Mouse (Mus musculus): Measurements from ENCODE around the gene Hist2h2ab. TPM values are rescaled to one million over a fixed set of nuclear protein-coding genes. Genes with fewer than 3 reads are reported as not detected.
"Not testable (repeated sequence)": the region's sequence is repeated elsewhere in the genome, so short reads cannot be mapped to it uniquely, and the experiment has no call there.

The Hist2h2ab gene
- polyA plus RNA-seq, 1 experiment: 0.74 TPM

DNA sequence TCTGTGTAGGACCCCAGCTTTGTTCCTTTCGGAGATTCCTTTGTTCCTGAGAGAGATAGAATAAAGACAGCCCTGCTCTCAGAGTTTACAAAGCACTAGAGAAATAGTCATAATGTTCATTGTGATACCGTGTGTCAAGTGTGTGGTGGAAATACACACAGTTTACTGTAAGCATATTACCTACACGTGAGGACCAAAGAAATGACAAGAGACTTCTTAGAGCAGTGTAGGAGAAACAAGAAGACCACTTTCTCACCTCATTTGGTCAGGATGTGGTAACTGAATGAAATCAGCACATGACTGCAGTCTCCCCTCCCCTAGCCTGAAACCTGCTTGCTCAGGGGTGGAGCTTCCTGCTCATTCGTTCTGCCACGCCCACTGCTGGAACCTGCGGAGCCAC, 21.5 kb upstream of the Hist2h2ab start:
- no peak for DNase-seq (ENCODE audit: low spot score)

DNA sequence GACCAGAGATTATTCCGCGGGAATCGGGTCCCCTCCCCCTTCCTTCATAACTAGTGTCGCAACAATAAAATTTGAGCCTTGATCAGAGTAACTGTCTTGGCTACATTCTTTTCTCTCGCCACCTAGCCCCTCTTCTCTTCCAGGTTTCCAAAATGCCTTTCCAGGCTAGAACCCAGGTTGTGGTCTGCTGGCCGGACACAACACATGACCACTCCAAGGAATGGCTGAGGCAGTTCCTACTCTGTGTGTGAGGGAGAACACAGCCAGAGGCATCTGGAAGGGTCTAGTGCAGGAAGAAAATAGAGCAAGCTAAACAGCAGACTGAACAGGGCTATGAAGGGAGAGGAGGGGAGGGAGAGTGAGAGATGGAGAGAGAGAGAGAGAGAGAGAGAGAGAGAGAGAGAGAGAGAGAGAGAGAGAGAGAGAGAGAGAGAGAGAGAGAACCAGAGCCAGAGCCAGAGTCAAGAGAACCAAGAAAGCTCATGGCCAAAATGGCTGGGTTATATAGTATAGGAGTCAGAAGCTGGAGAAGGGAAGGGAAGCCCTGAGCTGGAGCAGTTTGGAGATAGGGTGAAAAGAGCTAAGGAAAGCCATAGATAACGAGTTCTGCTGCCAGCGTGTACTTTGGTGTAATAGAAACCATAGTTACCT, 20.9 kb upstream of the Hist2h2ab start:
- DNase-seq (ENCODE audit: low spot score): not testable (repeated sequence)

DNA sequence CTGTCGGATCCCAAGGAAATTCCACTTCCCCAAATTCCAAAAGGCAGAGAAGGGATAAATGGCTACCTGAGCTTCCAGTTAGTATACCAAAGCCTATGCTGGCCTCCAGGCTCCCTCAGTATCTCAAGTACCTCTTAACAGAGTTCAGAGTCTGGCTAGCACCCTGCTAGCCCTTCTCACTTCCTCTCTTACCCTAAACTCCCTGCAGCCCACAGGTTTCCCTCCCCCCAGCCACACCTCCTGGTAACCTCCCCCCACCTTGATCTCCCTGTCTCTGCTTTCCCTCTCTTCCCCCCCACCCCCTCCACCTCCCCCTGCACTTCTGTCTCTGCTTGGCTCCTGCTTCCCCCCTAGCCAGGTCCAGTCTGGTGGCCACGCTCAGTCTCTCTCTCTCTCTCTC, 19.9 kb upstream of the Hist2h2ab start:
- no peak for DNase-seq (ENCODE audit: low spot score)

DNA sequence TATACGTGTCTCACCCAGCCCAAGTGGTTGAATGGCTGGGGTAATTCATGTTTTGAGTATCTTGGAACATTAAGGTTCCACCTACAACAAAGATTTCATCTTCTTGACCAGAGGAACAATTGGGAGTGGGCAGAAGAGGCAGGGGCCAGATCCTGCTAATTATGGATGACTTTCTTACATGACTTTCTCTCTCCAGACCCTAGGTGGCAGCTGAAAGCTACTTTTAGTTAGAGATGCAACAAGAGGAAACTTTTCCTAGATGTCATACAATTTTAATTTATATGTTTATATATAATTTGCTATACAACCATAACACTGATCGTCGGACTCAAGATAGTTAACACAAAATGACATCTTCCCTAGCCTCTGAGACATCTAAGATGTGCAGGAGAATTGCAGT, 11.8 kb upstream of the Hist2h2ab start:
- DNase-seq (ENCODE audit: low spot score): no peak

DNA sequence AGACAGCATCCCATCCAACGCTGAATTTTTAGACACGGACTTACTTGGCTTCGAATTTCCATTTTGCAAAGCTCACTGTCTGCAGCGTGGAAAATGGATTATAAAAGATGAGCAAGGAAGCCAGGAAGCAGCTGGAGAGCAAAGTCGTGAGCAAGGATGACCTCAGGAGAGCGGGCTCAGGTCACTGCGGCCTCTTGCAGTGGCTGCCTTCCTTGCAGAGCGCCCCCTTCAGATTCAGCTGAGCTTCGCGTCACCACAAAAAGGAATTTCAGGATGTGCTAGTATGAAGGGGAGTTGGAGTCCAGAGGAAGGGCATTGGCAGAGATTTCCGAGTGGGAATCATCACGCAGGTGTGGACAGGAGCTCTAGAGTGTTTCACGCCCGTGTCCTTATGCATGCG, 10.4 kb upstream of the Hist2h2ab start:
- no peak for DNase-seq (ENCODE audit: low spot score)

DNA sequence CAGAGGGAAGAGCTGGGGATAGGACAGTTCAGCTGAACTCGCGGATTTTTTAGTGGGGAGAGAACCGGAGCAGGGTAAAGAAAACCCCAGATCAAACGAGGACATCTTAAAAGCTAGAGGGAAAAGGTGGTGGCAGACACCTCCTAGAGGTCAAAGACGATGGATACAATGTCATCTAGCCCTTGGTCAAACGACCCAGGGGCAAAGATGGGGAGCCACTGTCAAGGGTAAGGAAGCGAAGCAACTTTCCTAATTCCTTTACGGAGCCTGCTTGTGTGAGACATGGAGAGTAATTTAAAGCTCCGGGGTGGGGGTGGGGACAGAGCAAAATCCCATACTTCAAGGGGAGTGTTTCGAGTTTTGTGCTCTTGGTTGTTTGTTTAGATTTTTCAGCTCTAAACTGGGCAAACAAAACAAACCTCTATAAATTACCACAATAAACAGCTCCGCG, 449 bp upstream of the Hist2h2ab start:
- no peak for DNase-seq (ENCODE audit: low spot score)

DNA sequence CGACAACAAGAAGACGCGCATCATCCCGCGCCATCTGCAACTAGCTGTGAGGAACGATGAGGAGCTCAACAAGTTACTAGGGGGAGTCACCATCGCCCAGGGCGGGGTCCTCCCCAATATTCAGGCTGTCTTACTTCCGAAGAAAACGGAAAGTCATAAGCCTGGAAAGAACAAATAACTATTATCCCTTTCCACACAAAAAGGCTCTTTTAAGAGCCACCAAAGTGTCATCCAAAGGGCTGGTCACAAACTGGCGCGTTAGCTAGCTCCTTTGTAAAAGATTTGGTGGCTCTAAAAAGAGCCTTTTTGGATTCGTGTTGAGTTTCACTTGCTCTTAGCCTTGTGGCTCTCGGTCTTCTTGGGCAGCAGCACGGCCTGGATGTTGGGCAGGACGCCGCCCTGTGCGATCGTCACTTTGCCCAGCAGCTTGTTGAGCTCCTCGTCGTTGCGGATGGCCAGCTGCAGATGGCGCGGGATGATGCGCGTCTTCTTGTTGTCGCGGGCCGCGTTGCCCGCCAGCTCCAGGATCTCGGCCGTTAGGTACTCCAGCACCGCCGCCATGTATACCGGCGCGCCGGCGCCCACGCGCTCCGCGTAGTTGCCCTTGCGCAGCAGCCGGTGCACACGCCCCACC, 583 bp downstream of the Hist2h2ab start:
- peak; percentile 67 for DNase-seq (ENCODE audit: low spot score)

DNA sequence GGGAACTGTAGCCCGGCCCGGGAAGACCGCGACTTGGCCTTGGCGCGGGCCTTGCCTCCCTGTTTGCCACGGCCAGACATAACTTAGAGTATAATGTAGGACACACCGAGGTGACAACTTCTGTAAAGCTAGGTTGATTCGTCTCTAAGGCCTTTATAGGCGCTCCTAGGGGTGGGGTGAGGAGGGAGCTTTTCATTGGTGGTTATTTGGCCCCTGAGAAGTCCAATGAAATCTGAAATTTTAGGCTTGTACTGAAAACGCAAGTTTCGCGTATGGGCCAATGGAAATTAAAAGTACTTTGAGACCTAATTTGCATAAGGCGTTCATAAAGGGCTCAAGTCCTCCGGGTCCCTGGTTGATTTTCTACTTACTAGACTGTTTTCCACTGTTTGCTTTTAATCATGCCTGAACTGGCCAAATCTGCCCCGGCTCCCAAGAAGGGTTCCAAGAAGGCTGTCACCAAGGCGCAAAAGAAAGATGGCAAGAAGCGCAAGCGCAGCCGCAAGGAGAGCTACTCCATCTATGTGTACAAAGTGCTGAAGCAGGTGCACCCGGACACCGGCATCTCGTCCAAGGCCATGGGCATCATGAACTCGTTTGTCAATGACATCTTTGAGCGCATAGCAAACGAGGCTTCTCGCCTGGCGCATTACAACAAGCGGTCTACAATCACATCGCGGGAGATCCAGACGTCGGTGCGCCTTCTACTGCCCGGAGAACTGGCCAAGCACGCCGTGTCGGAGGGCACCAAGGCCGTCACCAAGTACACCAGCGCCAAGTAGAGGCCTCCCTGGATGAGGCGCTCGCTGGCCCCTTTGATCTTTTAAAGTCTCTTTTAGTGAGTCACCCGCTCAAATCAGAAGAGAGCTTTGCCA, 1.3 kb downstream of the Hist2h2ab start, which contains the start of the genes Hist2h2ac and Hist2h2be:
TSS of gene Hist2h2ac (minus strand) at position 116 of the 875 bp plus-strand sequence.
TSS of gene Hist2h2be (plus strand) at position 355 of the 875 bp plus-strand sequence.
- DNase-seq (ENCODE audit: low spot score): peak; percentile 72

DNA sequence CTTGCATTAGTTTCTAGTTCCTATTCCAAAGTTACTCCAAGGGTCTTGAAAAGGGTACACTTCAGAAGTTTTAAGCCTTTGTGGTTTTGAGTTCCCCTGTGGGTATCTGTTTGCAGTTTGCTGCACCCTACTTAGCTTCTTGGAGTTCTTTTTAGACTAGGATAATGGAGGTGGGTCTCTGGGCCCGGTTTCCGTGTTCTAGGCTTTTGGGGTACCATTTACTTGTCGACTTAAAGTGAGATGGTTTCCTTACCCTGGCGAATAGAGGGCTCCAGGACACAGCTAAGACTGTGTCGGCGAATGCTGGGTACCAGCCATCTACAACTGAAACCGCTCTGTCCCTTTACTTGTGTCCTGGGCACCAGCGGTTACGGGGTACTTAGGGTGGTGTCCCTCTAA, 2.0 kb downstream of the Hist2h2ab start:
- no peak for DNase-seq (ENCODE audit: low spot score)

DNA sequence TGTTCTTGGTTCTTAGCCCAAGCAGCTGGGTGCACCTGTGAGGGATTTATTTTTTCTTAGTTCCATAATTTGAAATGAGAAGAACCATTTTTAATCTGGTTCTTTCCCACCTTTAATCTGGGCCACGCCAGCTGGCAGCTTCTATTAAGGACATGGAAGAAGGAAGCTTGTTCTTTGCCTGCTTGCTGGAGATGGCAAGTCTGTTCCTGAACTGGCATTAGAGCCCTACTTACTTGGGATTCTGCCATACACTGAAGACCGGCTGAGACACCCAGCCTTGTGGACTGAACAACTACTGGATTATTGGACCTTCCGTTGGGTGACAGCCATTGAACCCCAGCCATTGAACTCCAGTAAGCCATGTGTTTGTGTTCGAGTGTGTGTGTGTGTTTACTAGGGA, 3.1 kb downstream of the Hist2h2ab start:
- no peak for DNase-seq (ENCODE audit: low spot score)

DNA sequence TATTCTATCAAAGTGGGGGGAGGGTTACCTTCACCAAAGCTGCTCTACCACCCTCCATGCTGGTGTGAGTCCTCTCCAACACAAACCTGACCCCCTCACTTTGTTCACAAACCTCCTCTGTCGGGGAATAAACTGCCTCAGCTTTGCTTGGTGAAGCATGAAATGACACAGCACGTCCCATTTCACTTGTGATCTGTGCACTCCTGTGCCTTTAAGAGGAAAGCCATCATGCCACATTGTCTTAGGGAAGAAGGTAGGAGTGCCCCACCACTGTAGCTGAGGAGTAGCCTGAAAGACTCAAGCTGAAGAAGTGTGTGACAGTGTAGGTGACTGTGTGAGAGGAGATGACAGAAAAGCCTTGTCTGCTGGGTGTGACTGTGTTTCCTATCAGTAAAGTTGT, 5.8 kb downstream of the Hist2h2ab start:
- no peak for DNase-seq (ENCODE audit: low spot score)

DNA sequence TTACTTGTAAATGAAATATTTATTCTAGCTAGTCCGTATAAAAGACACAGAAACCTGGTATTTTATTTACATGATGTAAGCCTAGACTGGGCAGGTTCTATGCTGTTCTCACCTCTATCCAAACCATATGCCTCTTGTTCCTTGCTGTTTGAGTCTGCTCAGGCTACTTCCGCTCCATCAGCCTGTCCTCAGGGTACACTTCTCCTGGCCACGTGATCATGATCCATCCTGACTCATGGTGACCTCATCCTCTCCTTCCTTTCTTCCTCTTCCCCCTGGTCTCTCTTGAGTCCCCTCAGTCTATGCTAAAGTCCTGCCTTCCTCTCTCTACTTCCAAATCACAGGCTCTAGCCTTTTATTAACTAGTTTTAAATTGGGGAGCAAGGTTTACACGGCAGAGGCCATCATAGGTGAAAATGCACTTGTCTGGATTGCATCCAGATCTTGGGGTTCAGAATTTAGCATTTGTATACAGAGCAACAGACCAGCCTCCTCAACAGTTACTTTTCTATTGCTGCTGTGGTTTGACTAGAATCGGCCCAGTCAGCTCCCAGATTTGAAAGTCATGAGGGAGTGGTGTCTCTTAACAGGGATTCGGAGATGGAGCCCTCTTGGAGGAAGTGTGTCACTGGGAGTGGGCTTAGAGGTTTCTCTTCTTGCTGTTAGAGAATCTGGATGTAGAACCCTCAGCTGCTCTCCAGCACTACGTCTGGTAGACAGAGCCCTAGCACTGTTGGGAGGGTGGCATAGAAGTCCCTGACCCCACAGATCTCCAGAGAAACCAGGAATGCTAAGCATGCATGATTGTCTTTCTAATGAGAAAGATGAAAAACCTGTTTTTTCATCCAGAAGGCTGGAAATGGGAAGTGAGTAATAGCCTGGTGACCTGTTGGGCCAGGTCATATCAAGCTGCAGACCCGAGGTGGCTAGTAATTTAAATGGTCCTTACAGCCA, 7.3 kb downstream of the Hist2h2ab start:
- DNase-seq (ENCODE audit: low spot score): no peak

DNA sequence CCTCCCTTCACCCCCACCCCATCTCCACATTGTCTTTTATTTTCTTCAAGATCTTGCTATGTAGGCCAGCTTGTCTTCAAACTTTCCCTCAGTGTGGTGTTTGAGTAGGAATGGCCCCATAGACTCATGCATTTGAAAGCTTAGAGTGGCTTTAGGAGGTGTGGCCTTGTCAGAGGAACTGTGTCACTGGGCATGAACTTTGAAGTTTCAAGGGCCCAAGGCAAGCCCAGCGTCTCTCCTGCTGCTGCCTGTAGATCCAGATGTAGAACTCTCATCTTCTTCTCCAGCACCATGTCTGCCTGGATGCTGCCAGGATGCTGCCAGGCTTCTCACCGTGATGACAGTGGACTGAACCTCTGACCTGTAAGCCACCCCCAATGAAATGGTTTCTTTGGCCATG, 9.2 kb downstream of the Hist2h2ab start:
- DNase-seq (ENCODE audit: low spot score): no peak

DNA sequence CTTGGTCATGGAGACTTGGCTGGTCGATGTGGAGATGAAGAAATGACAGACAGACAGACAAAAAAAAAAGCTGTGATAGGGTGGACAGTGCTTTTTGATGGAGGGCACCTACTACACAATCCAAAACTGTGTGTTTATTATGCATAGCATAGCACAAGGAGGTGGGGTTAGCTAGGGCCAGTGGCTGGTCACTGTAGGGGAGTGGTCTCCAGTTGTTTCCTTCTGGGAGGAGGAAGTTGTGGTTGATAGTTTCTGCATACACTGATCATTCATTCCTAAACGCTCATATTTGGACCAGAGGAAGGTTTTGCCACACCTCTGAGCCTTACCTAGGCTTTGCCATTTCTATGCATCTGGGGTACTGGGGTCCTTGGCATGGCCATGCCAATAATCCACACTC, 10.7 kb downstream of the Hist2h2ab start:
- no peak for DNase-seq (ENCODE audit: low spot score)

DNA sequence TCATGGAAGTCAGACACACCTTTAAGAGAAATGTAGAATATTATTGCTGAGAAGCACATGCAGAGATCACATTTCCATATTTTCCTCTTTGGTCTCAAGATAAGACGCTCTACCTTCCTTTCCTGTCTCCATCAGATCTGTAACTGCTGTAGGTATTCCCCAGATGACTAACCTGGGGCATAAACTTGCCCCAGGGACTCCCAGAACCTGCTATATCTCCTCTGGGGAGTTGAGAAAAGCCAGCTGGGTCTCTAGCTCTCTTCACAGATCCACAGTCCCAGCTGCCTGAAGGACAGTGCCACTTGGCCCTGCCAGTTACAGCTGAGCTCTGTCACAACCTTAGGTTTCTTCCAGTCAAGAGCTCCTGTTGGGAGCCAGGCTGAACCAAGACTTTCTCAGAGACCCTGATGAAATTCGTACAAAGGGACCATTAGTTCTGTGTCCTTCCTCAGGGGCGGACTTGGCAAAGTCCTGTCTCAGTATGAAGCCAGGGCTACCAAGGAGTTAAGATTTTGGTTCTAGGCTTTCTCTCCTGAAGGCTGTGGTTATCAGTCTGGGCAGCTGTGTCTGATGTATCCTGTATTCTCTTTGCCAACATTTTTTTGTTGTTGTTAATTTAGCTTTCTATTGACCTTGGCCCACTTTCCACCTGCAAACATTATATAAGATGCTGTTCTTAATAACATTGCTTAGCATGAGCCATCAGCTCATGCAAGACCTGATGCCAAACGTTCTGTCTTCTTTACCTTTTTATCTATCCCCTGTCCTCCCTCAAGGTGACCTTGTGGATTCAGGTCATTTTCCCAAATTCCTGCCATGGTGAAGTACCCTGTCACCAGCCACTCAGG, 11.5 kb downstream of the Hist2h2ab start:
- no peak for DNase-seq (ENCODE audit: low spot score)

DNA sequence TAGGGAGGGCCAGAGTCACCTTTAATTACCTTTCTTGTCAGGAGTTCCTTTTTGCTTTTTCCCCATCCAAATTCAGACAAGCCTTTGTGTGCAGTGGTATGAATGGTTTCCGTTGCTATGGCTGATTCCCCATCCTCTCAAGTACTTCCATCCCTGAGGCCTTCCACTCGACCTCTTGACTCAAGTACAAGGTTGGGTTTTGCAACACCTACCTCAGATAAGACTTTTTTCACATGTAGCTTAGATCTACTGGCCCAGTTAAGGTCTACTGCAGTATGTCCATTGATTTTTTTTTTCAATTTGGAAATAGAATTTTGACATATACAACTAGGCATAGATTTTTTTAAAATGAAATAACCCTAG, 12.1 kb downstream of the Hist2h2ab start:
- no peak for DNase-seq (ENCODE audit: low spot score)

DNA sequence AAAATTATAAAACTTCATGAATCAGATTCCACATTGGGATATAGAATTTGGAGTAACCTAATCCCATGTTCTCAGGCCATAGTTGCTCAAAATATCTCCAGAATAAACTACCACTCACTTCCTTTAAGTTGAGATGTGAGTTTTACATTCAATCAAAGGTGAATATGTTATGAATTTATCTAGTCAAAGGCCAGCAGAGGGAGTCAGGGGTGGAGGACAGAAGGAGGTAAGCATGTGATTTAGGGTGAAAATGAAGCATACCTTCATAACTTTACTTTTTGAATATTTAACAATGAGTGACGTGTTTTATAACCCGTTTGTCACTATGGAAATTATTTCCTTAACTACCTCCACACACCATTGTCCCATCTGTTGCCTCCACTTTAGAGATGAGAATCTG, 15.2 kb downstream of the Hist2h2ab start:
- DNase-seq (ENCODE audit: low spot score): no peak

DNA sequence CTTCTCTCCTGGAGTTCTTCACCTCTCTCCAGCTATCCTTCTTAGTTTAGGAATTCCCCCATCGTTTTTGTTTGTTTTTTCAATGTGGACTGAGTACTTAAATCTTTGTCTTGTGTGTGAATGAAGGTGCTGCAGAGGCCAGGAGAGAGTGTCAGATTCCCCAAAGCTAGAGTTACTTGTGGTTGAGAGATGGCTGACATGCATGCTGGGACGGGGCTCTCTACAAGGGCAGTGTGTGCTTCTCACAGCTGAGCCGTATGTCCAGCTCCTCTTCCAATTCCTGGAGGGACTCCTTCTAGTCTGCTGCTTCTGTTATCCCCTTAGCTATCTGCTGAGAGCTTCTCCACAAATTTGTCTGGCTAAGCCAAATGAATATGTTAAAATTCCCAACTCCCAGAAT, 16.2 kb downstream of the Hist2h2ab start:
- DNase-seq (ENCODE audit: low spot score): no peak

DNA sequence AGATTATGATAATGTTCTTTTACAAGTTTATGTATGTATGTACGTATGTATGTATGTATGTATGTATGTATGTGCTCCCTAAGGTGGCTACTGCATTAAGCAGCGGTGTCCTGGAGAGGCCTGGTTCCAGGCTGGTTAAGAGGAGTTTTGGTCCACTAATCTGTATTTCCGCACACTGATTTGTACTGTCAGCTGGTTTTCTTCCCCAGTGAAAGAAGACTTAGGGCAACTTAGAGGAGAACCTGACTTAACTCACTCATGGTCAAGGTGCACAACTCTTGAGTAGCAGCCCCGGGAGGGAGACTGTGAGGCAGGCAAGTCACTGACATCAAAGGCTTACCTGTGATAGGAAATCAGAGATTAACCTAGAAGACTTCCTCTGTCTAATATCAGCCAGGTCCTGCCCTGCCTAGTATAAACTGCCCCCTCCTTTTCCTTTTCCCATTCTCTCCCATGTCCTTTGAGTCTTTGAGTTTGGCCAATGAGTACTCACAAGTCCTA, 17.2 kb downstream of the Hist2h2ab start:
- no peak for DNase-seq (ENCODE audit: low spot score)

DNA sequence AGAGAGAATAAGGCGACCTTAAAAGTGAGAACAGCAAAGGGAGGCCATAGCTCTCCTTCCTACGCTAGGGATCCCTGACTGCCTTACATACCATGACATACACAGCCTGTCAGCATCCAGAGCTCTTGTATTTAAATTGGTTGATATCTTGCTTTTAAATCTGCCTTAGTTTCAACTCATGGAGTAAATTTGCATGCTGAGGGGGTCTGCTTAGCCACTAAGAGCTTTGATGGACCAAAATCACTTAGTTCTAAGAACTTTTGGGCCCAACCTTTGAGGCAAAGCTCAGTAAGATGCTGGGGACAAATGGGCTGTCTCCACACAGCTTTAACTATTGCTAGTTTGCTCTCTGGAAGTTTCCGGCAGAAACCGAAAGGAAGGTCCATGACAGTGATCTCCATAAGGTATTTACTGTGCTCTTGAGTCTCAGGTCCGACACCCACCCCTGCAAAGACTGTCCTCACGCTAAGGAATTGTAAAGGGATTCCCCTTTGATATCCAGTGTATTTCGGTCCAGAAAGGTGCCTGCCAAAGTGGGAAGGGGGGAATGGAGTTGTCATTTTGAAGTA, 17.8 kb downstream of the Hist2h2ab start:
- no peak for DNase-seq (ENCODE audit: low spot score)

Data from urinary bladder, adult 2 months (tissue).